Mouse (Mus musculus): ENCODE results near the gene Unc5c.

Unc5c gene

DNA sequence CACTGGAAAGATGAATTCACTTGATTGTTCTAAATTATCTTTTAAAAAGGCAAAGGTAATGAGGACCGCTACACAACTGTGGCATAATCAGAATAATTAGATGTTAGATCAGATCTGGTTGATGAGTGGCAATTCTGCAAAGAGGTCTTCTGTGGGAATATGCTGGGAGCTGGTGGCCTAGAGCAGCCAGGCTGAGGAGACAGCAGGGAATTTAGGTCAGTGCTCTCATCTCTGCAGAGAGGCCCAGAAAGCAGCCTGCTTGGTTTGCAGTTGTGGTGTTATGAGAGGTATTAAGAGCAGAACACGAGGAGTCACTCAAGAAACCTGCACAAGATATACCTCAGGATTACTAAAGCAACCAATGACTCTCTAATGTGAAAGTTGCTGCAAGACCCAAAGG, 133.9 kb downstream of the Unc5c start:
- no peak for DNase-seq (ENCODE audit: low spot score)

GRCm38 (mm10) chr3:141601072-141601549, 136.1 kb downstream of the Unc5c start:
- no peak for DNase-seq (ENCODE audit: low spot score)

- DNase-seq (ENCODE audit: low spot score), result no peak
Observed at GRCm38 (mm10) chr3:141616718-141617117, 151.7 kb downstream of the Unc5c start.

- no peak for DNase-seq (ENCODE audit: low spot score)
Observed at GRCm38 (mm10) chr3:141618675-141619074, 153.7 kb downstream of the Unc5c start.

GRCm38 (mm10) chr3:141621496-141621895, 156.5 kb downstream of the Unc5c start:
- no peak for DNase-seq (ENCODE audit: low spot score)

GRCm38 (mm10) chr3:141626935-141627638, 162.1 kb downstream of the Unc5c start:
- DNase-seq (ENCODE audit: low spot score), result no peak

DNA sequence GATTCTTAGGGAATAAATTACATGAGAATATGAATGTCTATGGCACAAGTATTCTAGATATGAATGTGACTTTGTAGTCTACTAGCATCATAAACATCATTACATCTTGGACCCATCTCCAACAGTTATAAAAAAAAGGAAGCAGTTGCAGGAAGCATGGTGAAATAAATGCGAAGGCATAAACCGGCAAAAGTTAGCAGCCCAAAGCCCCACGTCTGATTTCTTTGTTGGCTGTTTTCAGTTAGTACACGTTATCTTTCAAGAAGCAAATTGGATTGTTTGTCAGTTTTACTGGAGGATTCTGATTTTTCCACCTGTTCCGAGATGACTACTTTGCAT, 162.6 kb downstream of the Unc5c start:
- no peak for DNase-seq (ENCODE audit: low spot score)

DNA sequence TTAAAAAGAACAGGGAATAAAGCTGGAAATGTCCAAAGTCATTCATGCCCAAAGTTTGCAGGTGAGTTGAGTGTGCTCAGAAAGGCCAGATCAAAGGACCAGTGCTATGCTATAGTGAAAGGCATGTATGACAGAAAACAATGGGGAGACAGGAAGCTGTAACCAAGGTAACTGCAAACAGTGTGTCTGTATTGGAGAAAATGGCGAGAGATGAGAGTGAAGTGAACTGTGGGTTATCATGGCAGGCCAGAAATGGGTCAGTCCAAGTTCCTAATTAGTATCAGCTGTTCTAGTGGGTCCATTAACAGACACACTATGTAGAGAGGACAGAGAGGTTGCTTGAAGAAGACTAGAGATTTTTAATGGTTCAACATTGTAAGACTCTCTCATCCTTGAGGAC, 164.4 kb downstream of the Unc5c start:
- DNase-seq (ENCODE audit: low spot score), result no peak

DNA sequence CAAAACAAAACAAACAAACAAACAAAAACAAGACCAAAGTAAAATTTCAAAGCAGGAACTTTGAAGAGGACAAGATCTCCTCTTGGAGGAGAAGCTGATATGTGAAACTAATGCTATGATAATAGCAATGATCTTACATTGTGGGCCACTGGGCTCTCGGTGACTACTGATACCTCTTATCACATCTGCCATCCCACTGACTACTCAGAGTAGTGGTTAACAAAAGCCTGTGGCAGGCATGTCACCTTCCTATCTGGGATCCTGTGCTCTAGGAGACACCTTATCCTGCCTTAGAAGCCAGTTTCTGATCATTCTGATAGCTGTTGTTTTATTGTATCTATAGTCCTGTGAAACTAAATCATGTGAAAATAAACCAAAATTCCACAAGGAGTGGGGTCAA, 172.9 kb downstream of the Unc5c start:
- DNase-seq (ENCODE audit: low spot score), result no peak

GRCm38 (mm10) chr3:141644264-141644663, 179.2 kb downstream of the Unc5c start:
- DNase-seq (ENCODE audit: low spot score), result no peak

DNA sequence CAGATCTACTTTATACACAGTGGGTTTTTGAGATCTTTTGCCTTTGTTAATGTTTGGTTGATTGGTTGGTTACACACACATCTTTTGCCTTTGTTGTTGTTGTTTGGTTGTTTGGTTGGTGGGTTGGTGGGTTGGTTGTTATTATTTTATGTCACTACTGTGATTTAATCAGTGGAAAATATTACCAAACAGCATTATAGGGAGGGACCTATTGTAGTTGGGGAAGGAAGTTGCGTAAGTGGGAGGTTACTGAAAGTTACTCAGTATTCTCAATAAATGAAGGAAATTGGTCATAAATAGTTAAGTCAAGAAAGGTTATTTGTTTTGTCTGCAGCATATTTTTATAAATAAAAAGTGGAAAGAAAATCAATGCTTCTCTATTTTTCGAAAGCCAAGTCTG, 181.6 kb downstream of the Unc5c start:
- no peak for DNase-seq (ENCODE audit: low spot score)

GRCm38 (mm10) chr3:141650658-141651057, 185.6 kb downstream of the Unc5c start:
- no peak for DNase-seq (ENCODE audit: low spot score)

DNA sequence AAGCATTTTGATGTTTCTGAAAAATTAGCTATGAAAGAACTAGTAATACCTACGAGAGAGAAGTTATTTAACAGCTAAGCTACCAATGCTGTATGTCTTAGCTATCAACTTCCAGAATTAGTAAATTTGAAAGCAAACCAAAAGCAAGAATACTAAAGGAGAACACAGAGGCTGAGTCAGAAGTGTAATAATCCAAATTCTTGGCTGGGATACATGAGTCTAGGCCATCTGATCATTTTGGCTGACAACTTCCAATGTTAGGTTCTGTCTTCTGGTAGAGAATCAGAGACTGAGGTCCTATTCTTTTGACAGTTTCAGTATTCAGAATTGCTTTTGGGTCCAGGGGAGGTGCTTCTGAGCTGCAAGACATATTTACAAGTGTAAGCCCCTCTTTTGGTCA, 188.9 kb downstream of the Unc5c start:
- no peak for DNase-seq (ENCODE audit: low spot score)

DNA sequence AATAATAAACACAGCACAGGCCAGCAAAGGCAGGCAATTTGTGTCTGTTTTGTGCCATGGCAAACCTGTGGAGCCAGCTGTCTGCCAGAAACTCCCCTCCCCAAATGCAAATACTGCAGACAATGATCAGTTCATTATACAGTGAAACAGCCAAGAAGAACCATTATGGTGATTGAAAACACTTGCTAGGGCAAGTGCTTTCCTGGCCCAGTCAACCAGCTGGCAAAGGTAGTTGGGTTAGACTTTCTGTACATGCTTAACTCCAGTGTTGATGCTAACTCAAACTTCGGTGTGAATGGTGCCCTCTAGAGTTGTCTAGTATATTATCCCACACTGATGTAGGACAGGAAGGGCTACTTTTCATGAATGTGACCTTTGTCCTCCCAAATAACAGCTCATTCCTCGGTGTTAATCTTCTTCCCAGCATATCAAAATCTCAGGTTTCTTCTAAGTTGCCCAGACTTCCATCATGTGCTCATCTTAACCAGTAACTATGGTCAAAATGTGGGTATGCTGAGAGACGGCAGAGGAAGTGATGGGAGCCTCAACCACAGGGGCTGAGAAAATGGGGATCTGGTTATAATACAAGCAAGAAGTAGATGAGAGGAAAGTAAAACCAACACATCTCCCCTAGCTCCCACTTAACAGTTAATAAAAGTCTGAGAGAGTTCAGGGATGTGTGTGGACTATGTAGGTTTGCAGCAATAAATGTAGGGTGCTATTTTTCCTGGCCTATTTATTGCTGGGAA, 194.2 kb downstream of the Unc5c start:
- no peak for DNase-seq (ENCODE audit: low spot score)

- DNase-seq (ENCODE audit: low spot score), result no peak
Observed at GRCm38 (mm10) chr3:141660065-141661062, 195.3 kb downstream of the Unc5c start.

GRCm38 (mm10) chr3:141689113-141689512, 224.1 kb downstream of the Unc5c start:
- no peak for DNase-seq (ENCODE audit: low spot score)

DNA sequence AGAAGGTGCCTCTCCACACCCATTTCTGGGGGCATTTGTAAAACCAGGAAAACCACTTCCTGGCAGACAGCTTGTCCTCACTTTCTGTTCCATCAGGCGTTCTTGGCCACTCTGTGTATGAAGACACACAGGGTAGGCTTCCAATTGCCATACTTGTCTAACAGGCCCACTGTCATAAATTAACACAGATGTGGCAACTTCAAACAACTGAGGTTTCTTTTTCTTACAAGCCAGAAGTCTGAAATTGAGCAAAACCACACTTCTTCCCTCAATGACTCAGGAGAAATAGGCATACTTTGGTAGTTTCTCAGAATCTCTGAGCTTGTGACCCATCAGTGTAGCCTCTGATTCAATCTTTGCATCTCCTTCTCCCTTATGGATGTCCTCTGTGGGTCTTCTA, 225.7 kb downstream of the Unc5c start:
- no peak for DNase-seq (ENCODE audit: low spot score)

DNA sequence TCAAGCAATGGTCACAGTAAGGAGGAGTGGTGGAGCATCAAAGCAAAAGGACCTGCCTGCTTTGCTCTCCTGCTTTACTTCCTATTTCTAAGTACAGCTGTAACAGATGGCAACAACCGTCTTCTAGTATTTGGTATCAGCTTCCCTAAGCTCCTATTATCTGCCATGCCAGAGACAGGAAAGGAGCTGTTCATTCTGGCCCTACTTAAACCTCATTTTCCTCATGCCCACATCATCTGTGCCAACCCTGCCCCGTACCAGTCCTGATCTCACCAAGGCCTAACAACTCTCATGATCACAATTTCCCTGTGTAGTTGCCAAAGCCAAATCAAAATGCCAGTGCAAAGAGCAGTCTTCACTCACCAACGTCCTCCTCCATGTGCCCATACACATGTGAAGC, 226.4 kb downstream of the Unc5c start:
- no peak for DNase-seq (ENCODE audit: low spot score)

DNA sequence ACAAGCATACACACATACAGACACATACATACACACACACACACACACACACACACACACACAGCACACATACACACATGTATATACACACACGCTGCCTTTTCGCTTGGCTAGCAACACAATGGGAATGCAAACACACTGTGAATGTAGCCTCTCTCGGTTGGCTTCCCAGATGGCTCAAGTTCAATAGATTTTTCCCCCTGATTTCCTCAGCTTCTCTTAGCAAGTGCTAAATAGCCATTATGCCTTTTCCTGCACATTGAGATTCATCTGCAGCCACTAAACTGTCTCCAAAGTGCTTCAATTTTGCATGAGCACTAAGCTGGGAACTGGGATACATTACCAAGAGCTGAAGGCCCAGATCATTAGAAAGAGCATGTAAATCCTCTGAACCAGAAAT, 226.8 kb downstream of the Unc5c start:
- DNase-seq (ENCODE audit: low spot score), result no peak

DNA sequence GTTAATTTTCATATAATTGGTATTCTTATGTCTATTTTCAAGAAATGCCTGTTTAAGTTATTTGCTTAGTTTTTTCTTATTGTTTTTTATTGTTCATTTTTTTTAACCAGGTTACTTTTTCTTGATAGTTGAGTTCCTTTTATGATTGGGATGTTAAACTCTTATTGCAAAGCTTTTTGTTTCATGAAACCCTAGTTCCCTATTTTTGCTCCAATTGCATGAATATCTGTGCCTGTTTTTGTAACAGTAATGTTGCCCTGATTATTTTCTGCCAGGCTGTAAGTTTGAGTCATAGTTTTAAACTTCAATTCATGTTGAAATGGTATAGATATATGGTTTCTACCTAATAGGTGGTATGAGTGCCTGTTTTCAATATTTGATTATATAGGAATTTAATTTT, 234.2 kb downstream of the Unc5c start:
- no peak for DNase-seq (ENCODE audit: low spot score)

DNA sequence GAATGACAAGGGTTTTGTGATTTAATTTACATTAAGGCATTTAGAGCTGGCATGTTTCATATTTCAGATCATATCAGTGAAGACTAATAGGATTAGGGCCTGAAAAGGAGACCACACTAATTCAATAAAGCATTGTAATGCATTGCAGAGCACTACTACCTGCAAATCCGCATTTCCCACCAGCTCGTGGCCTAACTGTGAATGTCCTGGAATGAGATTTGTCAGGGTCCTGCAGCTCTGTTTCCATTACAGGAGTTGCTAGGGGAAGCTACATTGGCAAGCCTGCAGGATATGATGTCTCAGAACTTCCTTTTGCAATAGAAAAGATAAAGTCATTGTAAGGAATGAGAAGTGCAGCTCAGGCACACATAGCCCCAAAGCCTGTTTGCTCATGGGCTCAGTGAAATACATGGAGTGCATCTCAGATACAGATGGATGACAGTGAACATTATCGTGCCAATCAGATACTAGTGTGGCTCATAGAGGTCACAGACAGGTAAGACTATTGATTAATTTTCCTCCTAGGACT, 236.4 kb downstream of the Unc5c start:
- no peak for DNase-seq (ENCODE audit: low spot score)

- no peak for DNase-seq (ENCODE audit: low spot score)
Observed at GRCm38 (mm10) chr3:141711601-141712000, 246.6 kb downstream of the Unc5c start.

Data from c-Kit-positive CD71-positive TER-119-positive erythroid progenitor cells, embryonic 14.5 days (primary cell).